Mouse (Mus musculus) liver, embryonic 14.5 days (tissue): ENCODE measurements at regions not wholly inside any gene's neighbourhood (a gene's known extent, or its start where the extent isn't known, plus 50 kb on each side); places are given as distances from the start of the nearest gene placed in this dataset.

Source experiments
- CTCF ChIP-seq: IDR thresholded peaks from 2 replicates; pipeline ENCODE4 v1.5.1; 2016; ENCODE audit warnings: antibody characterized with exemption, low read depth, control low read depth
- EP300 ChIP-seq: IDR thresholded peaks from 2 replicates; pipeline ENCODE4 v1.6.1; 2016; ENCODE audit warnings: antibody characterized with exemption, low read depth

DNA sequence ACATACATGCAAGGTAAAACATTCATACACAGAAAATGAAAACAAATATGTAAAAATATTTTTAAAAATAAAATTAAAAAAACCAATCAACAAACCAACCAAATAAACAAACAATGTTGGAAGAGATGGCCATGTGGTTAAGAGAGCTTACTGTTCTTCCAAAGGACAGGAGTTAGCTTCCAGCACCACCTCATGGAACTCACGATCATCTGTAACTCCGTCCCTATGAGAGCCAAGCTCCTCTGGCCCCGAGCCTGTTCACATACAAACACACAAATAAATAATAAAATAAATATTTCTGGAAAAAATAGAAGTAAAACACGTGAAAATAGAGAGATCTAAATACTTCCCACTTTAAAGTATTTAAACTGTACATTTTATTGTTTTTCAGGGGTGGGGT, 269.5 kb downstream of the Zfp704 start:
- TF ChIP-seq CTCF (no peak), EP300 (no peak)
